Mouse (Mus musculus): ENCODE results near the gene Pex7. TPM values are rescaled to one million over a fixed set of nuclear protein-coding genes. Genes with fewer than 3 reads are reported as not detected.

Pex7 gene
- polyA plus RNA-seq, 1 experiment, result 27.6 TPM

GRCm38 (mm10) chr10:19853609-19854008, 53.9 kb downstream of the Pex7 start:
- H3K4me1 ChIP-seq (ENCODE audit: control insufficient read depth, insufficient read depth, low read length), result peaks cover 2% of the 10 kb centered on the region; the same call in 1 of the 2 replicates
- no peak for TF ChIP-seq CTCF (IDR thresholded peaks at IDR 0.05; ENCODE audit: low read depth, low read length)
- TF ChIP-seq POLR2A (IDR thresholded peaks at IDR 0.05; ENCODE audit: borderline replicate concordance, low read depth, low read length), result no peak
- H3K27ac ChIP-seq (ENCODE audit: insufficient read depth, low read depth, low read length), result no peak overlapping the region
- no peak overlapping the region for H3K4me3 ChIP-seq (ENCODE audit: insufficient read depth, low read length)

DNA sequence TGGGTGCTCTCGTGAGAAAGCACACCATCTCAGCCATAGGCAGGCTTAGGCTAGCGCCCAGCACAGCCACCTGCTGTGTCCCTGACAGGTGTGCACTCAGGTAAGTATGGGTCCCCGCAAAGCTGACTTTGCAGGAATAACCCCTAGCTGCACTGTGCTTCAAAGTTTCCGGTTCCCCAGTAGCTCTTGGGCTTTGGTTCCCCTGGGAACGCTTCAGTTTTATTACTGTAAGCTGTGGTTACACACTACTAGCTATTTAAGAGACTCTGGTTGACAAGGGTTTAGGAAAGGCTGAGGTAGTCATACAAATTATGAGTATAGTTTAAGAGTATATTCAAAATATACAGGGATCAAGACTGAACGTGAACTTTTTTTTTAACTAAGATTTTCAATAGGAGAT, 54.7 kb downstream of the Pex7 start:
- Histone ChIP-seq H3K4me1 (ENCODE audit: control insufficient read depth, insufficient read depth, low read length) (peaks cover 2% of the 10 kb centered on the region; the same call in 1 of the 2 replicates), H3K4me3 (ENCODE audit: insufficient read depth, low read length) (no peak overlapping the region), H3K27ac (ENCODE audit: insufficient read depth, low read depth, low read length) (no peak overlapping the region)
- TF ChIP-seq POLR2A (IDR thresholded peaks at IDR 0.05; ENCODE audit: borderline replicate concordance, low read depth, low read length) (no peak), CTCF (IDR thresholded peaks at IDR 0.05; ENCODE audit: low read depth, low read length) (no peak)

DNA sequence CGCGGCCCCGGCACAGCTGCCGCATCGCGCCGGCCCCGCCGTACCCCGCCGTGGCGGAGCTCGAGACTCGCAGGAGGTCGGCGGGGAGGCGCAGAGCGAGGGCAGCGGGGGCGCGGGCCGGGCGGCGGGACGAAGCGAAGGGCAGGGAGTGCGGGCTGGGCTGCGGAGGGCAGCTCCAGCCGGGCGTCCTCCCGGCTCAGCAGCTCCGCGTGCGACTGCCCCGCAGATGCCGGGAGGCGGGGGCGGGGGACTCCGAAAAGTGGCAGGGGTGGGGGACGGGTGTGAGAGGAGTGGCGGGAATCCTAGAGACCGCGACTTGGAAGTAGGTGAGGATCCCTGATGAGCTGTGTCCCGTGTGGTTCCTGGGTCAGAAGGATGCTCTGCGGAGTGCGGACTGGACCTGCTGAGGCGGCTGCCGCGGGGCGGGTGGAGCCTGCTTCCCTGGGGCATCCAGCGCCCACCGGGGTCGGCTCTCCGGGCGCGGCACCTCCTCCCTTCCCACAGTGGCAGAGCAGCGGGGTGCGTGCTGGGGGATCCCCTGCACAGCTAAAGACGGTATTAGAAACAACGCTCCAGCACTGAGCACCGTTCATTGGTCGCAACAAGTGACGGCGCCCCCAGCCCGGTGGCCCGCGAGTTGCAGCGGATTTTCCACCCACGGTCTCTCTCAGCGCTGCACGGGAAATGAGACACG, 56.3 kb downstream of the Pex7 start, which contains the start of gene Slc35d3:
TSS of gene Slc35d3 (minus strand) at position 462 of the 694 bp plus-strand sequence.
- H3K27ac ChIP-seq (ENCODE audit: insufficient read depth, low read depth, low read length), result no peak within 1 kb of the TSS

DNA sequence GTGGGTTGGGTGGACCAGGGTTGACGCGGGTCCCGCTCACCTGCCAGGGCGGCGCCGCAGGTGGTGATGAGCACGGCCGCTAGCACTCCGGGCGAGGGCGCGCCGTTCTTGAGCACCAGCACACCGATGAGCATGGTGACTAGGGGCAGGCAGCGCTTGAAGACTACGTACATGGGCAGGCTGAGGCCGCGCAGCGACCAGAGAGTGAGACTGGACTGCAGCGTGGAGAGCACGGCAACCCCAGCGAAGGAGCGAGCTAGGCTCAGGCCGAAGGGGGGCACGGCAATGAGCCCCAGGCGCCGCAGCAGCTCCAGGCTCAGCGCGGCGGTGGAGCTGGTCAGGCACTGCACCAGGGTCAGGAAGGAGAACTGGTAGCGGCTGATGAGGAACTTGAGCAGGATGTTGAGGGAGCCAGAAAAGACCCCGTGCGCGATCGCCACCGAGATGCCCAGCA, 56.9 kb downstream of the Pex7 start:
- peak overlapping the region; percentile 60 for H3K4me3 ChIP-seq (ENCODE audit: insufficient read depth, low read length)
- H3K27ac ChIP-seq (ENCODE audit: insufficient read depth, low read depth, low read length), result no peak overlapping the region
- TF ChIP-seq POLR2A (IDR thresholded peaks at IDR 0.05; ENCODE audit: borderline replicate concordance, low read depth, low read length) (no peak), CTCF (IDR thresholded peaks at IDR 0.05; ENCODE audit: low read depth, low read length) (no peak)
- H3K4me1 ChIP-seq (ENCODE audit: control insufficient read depth, insufficient read depth, low read length), result peaks cover 2% of the 10 kb centered on the region; the same call in 1 of the 2 replicates

More for the DNA sequence above, 56.3 kb downstream of the Pex7 start, which contains the start of gene Slc35d3:
- TF ChIP-seq CTCF (IDR thresholded peaks at IDR 0.05; ENCODE audit: low read depth, low read length) (no peak), POLR2A (IDR thresholded peaks at IDR 0.05; ENCODE audit: borderline replicate concordance, low read depth, low read length) (no peak)
- peak within 1 kb of the TSS; percentile 60 for H3K4me3 ChIP-seq (ENCODE audit: insufficient read depth, low read length)
- H3K4me1 ChIP-seq (ENCODE audit: control insufficient read depth, insufficient read depth, low read length), result peaks cover 2% of the 10 kb centered on the region; the same call in 1 of the 2 replicates

GRCm38 (mm10) chr10:19849771-19850365, 57.6 kb downstream of the Pex7 start:
- Histone ChIP-seq H3K4me3 (ENCODE audit: insufficient read depth, low read length) (peak overlapping the region; percentile 60), H3K27ac (ENCODE audit: insufficient read depth, low read depth, low read length) (no peak overlapping the region), H3K4me1 (ENCODE audit: control insufficient read depth, insufficient read depth, low read length) (peaks cover 2% of the 10 kb centered on the region; the same call in 1 of the 2 replicates)
- TF ChIP-seq POLR2A (IDR thresholded peaks at IDR 0.05; ENCODE audit: borderline replicate concordance, low read depth, low read length) (no peak), CTCF (IDR thresholded peaks at IDR 0.05; ENCODE audit: low read depth, low read length) (no peak)

DNA sequence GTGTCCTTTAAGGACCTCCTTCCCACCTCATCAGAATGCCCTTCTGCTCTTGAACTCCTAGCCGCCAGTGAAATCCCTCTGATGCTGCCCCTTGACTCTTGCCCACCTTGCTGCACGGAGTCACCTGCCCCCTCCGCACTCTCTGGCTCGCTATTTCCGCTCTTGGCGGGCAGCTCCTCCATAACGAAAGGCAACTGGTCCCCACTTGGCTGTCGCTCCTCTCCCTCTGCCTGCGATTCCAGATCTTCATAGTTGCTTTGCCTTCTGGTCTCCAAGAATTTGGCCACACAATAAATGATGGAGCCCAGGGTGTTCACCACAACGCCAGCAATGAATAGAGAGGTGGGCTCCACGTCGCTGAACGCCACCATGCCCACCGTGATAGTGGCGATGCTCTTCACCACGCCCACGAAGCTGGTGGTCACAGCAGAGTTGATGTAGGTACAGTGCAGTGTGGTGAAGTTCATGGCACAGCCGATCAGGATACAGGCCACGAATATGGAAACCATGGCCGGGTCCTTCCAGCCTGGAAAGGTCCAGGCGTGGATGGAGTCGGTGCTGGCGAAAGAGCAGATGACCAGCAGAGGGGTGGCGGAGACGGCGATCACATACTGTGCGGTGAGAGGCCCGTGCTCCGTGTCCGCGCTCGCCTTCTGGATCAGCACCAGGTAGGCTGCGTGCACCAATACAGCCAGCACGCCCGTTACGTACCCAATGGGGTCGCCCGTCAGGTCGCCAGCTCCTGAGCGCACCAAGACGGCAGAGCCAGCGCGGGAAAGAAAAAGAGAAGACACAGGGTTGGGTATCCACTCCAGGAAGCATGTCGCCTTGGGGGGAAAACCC, 58.3 kb downstream of the Pex7 start:
- peaks cover 2% of the 10 kb centered on the region; the same call in 1 of the 2 replicates for H3K4me1 ChIP-seq (ENCODE audit: control insufficient read depth, insufficient read depth, low read length)
- TF ChIP-seq POLR2A (IDR thresholded peaks at IDR 0.05; ENCODE audit: borderline replicate concordance, low read depth, low read length) (no peak), CTCF (IDR thresholded peaks at IDR 0.05; ENCODE audit: low read depth, low read length) (no peak)
- H3K4me3 ChIP-seq (ENCODE audit: insufficient read depth, low read length), result peak overlapping the region; percentile 60
- H3K27ac ChIP-seq (ENCODE audit: insufficient read depth, low read depth, low read length), result no peak overlapping the region

DNA sequence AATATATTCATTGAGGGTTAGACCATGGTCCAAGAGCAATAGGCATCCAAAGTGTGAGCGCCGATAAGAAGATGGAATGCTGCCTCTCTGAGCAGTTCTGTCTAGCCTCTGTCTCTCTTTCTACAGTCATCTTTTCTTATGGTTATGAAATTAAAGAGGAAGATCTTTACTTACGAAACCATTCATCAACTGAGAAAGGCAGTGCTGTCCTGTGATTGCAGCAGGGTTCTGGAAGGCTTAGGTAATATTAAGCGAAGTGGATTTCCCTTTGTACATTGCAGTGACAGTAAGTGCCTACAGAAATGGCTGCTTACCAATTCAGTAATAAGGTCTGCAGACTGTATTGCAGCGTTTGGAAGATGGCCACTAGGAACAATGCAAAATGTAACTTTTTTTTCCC, 67.7 kb downstream of the Pex7 start:
- TF ChIP-seq CTCF (IDR thresholded peaks at IDR 0.05; ENCODE audit: low read depth, low read length) (no peak), POLR2A (IDR thresholded peaks at IDR 0.05; ENCODE audit: borderline replicate concordance, low read depth, low read length) (no peak)
- no peak overlapping the region for H3K27ac ChIP-seq (ENCODE audit: insufficient read depth, low read depth, low read length)
- no peaks in the 10 kb centered on the region for H3K4me1 ChIP-seq (ENCODE audit: control insufficient read depth, insufficient read depth, low read length)
- H3K4me3 ChIP-seq (ENCODE audit: insufficient read depth, low read length), result no peak overlapping the region

- H3K27ac ChIP-seq (ENCODE audit: insufficient read depth, low read depth, low read length), result no peak overlapping the region
- no peaks in the 10 kb centered on the region for H3K4me1 ChIP-seq (ENCODE audit: control insufficient read depth, insufficient read depth, low read length)
- no peak for TF ChIP-seq POLR2A (IDR thresholded peaks at IDR 0.05; ENCODE audit: borderline replicate concordance, low read depth, low read length)
- no peak for TF ChIP-seq CTCF (IDR thresholded peaks at IDR 0.05; ENCODE audit: low read depth, low read length)
- no peak overlapping the region for H3K4me3 ChIP-seq (ENCODE audit: insufficient read depth, low read length)
Measured at GRCm38 (mm10) chr10:19835887-19836710, 71.4 kb downstream of the Pex7 start.

DNA sequence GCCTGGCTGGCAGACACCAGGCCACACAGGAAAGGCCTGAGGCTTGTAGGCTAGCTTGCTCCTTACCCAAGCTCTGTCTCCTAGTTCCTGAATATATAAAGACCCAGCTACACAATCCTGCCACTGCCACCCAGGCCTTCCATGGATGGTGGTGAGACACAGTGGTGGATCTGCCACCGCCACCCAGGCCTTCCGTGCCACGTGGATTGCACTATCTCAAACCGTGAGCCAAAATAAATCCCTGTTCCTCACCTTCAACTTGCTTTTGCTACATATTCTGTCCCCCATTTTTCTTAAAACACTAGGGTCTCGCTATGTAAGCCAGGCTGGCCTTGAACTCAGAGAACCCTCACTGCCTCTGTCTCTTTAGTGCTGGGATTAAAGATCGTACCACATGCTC, 73.3 kb downstream of the Pex7 start:
- Histone ChIP-seq H3K27ac (ENCODE audit: insufficient read depth, low read depth, low read length) (no peak overlapping the region), H3K4me1 (ENCODE audit: control insufficient read depth, insufficient read depth, low read length) (no peaks in the 10 kb centered on the region), H3K4me3 (ENCODE audit: insufficient read depth, low read length) (no peak overlapping the region)
- TF ChIP-seq CTCF (IDR thresholded peaks at IDR 0.05; ENCODE audit: low read depth, low read length) (no peak), POLR2A (IDR thresholded peaks at IDR 0.05; ENCODE audit: borderline replicate concordance, low read depth, low read length) (no peak)
